9 mouse cellular contexts compared by ENCODE assay signal in genomic region chr2:31018519-31018918, GRCm38 (mm10).
"Had no signal": no experiment of that assay in that cellular context is flagged by ENCODE, and none has a peak within 500 bp of the region (broad histone marks: within the 10 kb centered on the region; RNA-seq: fewer than 3 reads in every experiment).

No protein-coding gene starts in this region.

- H3K27ac ChIP-seq: limb, embryonic 12.5 days; liver, embryonic 13.5 days; neural tube, embryonic 12.5 days; stomach, postnatal 0 days had no signal

- H3K9me3 ChIP-seq: limb, embryonic 12.5 days; liver, embryonic 13.5 days; neural tube, embryonic 12.5 days had no signal

- DNase-seq: kidney, postnatal 14 days; liver; liver, embryonic 13.5 days; liver, postnatal 0 days; midbrain, embryonic 14.5 days; thymus, postnatal 4 days had no signal

- ATAC-seq: liver, postnatal 0 days had no signal

- H3K4me3 ChIP-seq: limb, embryonic 12.5 days; liver, embryonic 13.5 days; neural tube, embryonic 12.5 days had no signal

- H3K4me1 ChIP-seq: limb, embryonic 12.5 days; neural tube, embryonic 12.5 days had no signal

- H3K27me3 ChIP-seq: limb, embryonic 12.5 days; liver, embryonic 13.5 days; neural tube, embryonic 12.5 days had no signal

- H3K4me2 ChIP-seq: limb, embryonic 12.5 days; liver, embryonic 13.5 days; neural tube, embryonic 12.5 days had no signal

- H3K9ac ChIP-seq: limb, embryonic 12.5 days; liver, embryonic 13.5 days; liver, postnatal 0 days; neural tube, embryonic 12.5 days had no signal
